Mouse (Mus musculus): ENCODE results near the gene Fam168a.
A peak's percentile ranks its signal among the peaks of the same experiment; 100 is the strongest.

Gene Fam168a

DNA sequence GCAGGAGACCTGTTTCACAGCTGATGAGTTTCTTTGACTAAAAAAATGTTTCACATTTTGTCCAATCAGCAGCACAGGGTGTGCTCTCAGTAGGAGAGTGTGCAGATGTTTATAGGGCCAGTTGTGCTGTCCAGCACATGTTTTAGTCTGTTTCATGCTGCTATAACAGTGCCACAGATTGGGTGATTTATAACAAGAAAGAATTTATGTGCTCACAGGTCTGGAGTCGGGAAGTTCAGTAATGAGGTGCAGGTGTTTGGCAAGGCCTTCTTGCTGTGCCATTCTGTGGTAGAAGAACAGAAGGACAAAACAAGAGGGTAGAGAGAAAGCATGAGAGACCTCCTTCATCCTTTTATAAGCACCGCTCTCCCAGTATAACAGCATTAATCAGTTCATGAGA lies 78.2 kb downstream of the Fam168a start:
- DNase-seq, result no peak

DNA sequence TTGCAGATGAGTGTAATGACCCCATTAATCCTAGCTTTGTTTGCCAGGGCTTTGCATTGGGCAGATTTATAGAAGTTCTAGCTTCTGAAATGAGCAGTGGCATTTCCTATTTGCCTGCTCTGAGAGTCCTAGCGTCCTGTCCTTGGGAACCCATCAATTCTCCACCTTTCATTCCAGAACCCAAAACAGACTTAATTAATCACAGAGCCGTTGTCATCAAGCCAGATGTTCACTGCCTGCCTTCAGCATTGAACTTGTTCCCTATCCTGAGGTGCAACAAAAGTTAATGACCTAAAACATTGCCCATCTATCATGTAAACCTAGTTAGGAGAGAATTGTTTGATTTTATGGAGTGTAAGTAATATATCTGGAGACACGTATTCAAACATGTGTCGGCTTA lies 79.0 kb downstream of the Fam168a start:
- no peak for DNase-seq

DNA sequence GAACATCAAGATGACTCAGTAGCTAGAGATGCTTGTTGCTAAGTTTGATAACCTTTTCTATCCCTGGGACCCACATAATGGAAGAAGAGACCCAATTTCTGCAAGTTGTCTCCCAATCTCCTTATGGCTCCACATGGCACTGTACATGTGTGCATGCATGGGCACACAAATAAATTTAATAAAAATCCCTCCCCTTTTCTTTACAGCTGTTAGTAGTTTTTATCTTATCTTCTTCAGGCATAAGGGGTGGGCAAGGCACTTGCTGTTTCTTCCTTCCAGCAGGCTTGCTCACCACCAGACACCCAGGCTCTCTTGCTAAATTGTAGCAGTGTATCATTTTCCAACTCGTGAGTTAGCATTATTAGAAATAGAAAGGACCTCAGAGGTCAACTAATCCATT lies 79.6 kb downstream of the Fam168a start:
- DNase-seq, result no peak

DNA sequence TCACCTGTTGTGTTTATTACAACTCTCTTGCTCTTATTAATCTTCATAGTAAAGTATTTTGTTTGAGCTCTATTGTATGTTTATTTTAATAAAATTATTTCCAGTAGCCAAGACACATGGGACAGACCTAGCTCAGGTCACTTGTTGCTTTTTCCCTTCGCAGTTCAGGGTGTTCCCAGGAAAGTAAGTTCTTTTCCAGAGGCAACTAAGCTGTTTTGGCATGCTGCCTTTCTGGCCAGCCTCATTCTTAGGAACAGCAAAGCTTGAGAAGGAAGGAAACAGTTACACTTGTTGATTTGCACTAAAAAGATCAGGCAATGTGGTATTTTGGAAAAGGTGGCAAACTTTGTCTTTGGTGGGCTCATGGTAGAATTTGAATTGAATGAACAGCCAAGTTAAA lies 81.9 kb downstream of the Fam168a start:
- DNase-seq, result no peak

DNA sequence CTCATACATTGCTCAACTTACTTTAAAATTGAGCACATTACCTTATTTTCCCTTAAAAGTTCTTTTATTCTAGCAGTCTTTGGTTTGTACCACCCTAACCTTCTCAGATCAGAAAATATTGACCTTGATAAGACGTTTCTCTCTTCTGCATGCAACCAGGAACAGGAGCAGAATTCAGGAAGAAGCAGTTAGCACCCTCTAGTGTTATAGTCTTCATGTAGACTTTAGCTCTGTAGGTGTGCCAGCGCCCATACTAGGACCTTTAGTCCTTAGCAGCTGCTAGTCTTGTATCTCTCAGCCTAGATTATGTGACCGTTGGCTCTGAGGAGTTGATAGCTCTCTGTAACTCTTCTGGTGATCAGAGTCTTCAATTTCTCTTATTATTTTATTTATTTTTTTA lies 92.4 kb downstream of the Fam168a start:
- DNase-seq, result no peak

DNA sequence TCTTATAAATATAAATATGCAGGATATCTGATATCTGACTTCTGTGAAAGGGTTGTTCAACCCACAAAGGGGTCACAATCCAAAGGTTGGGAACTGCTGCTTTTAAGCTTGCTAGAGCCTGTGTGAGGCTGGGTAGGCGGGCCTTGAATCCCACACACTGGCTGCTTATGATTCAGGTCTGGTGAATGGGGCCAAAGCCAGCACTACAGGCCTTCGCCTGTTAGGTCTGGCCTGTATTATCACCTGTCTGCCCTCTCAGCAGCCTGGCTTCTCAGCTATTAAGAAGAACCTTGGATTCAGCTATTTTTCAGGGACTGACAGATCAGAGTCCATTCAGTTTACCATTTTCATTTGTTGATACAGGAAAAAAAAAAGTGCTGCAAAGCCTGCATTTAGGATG lies 99.0 kb downstream of the Fam168a start:
- no peak for DNase-seq

DNA sequence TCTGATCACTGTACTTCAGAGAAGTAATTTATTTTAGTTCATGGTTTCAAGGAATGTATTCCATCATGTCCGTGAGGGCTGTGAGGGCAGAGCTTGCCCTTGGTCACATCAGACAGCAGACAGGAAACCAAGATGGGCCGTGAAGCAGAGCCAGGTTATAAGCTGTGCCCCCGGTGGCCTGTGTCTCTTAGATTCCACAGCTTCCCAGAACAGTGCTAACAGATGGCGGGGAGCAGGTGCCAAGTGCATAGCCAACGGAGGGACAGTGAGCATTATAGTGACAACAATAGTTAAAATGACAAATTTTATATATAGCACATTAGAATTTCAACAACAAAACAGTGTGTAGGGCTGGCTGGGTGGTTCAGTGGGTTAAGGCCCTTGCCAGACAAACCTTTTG lies 105.5 kb downstream of the Fam168a start:
- DNase-seq, result no peak

DNA sequence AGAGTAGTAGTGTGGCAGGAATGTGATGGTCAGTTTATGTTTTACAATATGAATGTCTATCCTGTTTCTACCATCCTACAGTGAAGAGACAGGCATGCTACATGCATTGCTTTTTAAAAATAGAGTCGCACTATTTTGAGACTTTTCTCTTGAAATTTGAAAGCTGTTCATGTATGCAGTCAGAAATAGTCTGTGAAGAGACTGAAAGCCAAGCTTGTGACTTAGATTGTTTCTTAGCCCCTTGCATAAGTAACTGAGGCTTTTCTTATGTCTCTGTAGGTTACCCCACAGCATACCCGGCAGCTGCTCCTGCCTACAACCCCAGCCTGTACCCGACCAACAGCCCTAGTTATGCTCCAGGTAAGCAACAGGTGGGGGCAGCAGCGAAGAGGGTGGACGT lies 106.2 kb downstream of the Fam168a start:
- DNase-seq, result no peak

DNA sequence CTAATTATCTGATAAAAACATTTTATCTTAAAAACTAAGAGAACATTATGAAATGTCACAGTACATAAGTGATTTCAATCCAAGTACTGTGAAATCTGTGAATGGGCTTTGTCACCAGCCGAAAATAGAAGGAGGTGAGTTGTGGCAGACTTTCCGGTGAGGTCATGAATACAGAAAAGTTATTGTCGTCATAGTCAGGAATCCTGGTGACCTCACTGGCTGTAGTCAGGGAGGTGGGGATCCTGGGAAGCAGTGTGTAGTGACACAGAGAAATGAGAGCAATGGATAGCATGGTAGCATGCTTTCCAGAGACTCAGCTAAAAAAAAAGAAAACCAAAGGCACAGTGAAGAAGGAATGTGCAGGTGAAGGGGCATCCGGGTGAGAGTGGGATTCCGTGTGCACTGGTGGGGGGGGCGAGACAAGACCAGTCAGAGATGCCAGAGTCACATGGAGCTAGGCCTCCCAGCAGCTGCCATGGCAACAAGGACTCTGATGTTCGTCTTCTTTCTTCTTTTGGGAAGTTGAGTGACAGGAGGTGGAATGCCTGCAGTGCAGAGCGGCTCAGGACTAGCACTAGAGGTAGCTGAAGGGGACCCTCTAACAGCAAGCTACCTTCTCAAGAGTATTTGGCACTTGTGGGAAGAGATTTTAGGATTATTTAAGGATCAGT lies 109.6 kb downstream of the Fam168a start:
- no peak for DNase-seq

DNA sequence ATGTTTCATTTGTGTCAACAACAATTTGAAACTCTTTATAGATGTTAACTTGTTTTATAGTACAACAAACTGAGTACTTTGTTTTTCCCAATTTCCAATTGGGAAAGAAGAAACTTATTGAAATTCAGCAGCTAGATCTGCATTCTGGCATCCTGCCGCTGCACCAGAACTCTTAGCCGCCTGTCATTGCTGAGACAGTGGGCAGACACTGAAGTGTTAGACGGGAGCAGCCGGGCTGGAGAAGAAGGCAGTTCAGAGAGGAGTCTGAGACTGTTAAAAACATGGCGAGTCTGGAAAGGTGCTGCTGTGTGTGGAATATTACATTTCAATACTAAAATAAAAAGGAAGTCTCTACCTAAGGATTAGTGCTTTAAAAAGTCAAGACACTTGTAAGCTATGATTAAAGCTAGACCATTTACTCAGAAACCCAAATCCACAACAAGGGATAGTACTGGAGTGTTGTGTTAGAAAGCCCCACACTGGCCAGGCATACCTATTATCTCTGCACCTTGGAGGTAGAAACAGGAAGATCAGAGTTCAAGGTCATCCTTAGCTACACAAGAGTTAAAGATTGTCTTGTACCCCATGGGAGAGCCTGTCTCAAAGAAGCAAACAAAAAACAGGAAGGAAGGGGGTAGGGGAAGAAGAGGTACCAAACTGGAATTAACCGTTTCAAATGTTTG lies 110.5 kb downstream of the Fam168a start:
- no peak for DNase-seq

DNA sequence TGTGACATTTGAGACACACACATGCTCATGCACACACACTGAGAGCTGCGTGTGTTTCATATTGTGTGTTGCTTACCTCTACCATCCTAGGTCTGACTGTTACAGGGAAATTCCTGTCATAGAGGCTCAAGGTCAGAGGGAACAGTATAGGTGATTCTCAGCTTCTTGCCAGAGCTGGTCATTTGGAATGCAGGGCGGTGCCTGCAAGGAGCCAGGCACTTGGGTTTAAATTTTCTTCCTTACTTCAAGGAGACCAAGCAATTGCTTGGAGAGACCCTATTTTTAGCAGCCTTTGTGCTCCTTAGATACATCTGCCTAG lies 111.0 kb downstream of the Fam168a start:
- DNase-seq, result no peak

DNA sequence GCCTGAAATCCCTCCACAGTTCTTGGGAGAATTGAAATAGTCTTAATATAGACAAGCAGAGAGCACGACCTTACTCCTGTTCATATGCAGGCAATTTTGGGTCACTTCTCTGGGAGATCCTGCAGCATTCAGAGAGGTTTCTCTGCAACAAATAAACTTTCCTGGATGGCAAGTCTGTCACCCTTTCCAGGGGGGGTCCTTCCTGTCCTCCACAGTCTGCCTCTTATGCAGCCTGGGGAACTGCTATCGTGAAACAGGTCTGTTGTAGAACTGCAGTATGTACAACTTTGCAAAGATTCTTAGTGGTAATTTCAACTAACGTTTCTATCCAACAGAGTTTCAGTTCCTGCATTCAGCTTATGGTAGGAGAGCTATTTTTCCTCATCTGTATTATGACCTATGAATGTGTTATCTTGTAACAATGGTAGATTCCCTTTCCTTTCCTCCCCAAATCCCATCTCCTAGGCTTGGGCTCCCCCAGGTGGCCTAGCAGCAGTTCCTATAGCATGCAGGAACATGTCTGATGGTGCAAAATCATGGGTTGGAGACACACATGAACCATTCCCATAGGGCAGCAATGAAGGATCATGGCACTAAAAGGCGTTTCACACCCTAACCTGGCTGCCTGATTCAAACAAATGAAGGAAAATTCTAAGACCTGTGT lies 112.1 kb downstream of the Fam168a start:
- DNase-seq, result peak in 1 of 2 experiments; percentile 22

DNA sequence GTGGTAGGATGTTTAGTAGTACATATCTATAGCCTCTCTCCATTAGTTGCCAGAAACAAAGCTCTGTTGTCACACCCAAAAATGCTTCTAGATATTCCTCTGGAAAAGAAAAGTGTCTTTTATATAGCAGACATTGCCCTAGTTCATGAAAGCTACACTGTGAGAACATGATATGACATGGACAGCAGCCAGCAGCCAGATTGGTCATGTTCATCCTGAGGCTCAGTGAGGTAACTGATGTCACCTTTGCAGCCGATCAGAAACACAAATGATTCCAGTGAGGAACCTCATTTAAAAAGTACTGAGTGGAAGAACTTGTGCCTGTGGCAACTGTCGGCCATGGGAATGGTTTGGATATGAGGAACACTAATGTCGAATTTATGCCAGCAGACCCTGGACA lies 118.2 kb downstream of the Fam168a start:
- no peak for DNase-seq

DNA sequence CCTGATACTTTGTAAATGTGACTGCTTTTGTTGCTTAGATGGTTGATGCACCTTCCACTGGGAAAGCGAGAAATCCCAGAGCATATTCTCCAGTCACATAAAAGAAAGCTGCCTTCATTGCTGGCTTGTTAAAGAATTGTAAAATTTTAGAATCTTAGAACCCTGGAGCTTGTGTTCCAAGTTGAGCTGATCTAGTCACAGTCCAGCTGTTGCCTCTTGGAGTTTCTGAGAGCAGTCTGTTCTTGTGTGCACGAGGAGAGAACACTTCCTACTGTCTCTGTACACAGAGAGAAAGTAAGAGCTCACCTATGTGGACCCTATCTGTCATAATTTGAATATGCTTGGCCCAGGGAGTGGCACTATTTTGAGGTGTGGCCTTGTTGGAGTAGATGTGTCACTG lies 122.1 kb downstream of the Fam168a start:
- no peak for DNase-seq

DNA sequence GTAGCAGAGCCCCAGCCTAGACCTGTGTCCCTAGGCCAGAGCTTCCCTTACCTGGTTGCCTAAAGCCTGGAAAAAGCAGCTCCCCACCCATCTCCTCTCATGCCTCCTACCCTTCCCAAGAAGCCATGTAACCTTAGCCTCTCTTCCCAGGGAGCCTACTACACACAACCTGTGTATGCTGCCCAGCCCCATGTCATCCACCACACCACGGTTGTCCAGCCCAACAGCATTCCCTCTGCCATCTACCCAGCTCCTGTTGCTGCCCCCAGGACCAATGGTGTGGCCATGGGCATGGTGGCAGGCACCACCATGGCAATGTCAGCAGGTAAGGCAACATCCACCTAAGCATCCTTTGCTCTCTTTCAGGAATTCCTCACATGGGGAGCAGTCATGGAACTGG lies 127.4 kb downstream of the Fam168a start:
- no peak for DNase-seq

DNA sequence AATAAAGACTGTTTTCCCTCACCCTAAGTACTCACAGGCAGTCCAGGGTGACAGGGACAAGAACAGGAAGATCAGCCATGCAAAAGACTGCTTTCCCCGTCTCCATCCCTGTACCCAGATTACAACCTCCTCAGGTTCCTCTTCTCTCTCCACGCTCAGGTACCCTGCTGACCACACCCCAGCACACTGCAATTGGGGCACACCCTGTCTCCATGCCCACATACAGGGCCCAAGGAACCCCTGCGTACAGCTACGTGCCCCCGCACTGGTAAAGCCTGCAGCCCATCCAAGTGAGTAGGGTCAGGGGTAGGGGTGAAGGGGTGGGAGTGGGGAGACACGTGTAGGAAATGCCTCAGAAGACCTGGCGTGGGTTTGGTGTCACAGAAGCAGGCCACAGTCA lies 128.7 kb downstream of the Fam168a start:
- peak in 1 of 2 experiments; percentile 15 for DNase-seq

DNA sequence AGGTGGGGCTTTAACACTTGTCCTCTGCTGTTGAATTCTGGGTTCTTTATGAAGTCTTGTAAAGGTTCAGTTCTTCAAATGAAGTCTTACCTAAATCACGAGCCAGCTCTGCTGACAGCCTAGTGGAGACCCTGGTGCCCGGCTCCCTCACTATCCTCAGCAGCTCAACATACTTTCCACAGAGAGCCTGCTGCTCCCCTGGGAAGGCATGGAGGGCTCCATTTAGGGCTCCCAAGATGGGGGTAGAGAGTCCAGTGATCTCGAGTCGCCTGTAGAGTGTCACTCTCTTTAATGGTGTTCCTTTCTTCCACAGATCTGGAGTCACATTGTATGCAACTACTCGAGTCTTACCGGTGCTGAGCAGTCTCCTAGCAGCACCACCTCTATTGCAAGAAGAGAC lies 129.3 kb downstream of the Fam168a start:
- no peak for DNase-seq

DNA sequence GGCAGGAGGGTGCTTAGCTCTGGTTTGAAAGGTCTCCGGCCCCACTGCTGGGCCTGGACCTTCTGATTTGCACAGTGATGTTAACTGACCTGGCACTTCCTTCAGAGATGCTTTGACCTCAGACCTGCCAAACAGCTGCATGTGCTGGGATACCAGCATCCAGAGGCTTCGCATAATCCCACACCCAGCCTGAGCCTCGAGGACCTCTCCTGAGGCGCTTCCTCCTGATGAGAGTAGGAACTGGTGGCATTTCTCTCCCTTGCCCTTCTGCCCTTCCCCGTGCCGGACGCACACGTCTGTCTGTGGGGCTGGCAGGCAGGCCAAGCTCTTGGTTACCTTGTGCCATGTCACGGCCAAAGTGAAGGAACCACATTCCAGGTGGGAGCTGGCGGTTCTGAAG lies 130.2 kb downstream of the Fam168a start:
- no peak for DNase-seq

DNA sequence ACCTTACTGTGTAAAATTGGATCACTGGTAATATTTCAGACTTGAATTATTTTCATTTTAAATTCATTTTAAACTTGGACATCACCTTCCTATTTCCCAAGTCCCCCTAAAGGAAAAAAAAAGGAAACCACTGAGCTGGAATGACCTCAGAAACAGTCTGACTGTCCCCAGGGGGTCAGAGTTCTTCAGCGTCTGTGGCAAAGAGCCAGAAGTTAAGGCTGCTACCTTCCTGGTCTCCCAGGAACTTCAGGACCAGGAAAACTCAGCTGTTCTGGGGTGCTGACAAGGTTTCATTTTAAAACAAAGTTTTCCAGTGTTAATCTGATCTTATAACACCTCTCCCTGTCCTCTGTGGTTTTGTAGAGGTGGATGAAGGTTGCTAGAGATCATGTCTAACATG lies 131.3 kb downstream of the Fam168a start:
- DNase-seq, result no peak

DNA sequence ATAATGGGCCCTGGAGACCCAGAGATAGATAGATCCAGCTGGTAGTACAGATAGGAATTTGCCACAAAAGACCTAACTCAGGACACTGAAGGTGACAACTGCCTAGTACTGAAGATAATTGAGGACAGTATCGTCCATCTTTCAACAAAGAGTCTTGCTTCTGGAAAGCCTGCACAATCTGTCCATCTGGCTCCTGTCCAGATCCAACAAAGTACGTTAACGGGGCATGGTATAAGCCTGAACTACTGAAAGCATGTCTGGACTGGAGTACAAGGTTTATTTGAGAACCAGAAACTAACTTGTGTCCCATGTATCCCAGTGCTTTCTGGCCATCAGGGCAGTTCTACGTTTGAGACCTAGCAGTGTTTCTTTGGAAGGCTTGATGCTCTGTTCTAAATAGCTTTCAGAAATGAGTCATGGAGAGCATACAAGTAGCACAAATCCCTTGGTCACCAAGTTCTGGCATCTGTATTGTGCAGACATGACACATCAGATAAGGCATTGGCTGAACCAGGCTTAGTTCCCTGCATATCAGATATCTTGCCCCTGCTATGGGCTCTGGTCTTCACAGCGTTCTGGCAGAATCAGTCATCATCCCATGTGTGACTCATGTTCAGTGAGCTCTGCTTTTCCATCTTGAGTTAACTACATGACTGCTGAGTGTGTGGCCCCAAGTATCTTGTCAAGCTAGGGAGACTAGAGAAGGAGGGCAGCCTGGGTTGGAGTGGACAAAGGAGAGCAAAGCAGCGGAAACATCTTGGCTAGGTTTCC lies 133.4 kb downstream of the Fam168a start:
- no peak for DNase-seq

DNA sequence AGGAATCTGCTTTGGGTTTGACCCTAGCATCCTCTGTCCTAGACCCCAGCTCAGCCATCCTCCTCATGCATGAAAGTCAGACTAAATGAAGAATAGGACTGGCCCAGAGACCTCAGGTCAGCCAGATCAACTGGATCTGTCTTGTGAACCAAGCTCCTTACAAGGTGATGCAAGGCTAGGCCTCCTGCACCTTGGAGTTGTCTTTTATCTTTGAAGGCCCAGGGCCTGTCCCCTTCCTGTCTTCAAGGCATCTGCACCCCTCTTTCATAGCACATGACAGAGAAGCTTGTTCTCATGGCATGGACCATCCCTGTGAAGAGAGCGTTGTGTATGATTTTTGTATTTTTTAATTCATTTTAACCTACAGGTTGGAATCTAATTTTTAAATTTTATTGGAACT lies 134.5 kb downstream of the Fam168a start:
- DNase-seq, result no peak

DNA sequence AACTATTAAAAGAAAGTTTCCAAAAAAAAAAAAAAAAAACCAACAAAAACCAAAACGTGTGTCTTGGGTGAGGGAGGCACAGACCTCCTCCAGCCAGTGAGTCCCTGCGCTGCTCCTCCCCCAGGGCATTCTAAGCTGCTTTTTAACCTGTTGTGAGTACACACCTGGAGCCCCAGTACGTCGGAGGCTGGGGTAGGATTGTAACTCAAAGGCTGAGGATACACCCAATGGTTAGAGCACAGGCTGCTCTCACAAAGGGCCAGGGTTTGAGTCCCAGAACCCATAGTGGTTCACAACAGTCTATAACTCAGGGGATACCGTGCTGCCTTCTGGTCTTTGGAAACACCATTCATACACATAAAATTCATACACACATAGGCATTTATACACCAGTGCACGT lies 135.2 kb downstream of the Fam168a start:
- DNase-seq, result no peak

DNA sequence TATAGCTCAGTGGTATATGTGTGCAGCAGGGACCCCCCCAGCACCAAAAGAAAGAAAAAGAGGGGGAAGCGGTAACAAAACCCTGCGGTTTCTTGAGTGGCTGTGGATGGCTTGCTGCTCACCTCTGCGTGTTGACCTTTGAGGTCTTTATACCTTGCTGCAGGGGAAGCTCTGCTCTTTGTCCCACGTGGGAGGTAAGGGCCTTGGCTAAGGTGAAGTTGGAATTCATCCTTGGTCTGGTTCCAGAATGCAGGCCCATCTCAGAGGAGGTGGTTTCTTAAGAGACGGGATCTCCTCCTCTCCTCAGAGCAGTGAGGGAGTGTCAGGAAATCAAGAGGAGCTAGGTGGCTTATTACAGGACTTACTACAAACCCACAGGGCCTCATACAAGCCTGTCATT lies 135.7 kb downstream of the Fam168a start:
- no peak for DNase-seq

DNA sequence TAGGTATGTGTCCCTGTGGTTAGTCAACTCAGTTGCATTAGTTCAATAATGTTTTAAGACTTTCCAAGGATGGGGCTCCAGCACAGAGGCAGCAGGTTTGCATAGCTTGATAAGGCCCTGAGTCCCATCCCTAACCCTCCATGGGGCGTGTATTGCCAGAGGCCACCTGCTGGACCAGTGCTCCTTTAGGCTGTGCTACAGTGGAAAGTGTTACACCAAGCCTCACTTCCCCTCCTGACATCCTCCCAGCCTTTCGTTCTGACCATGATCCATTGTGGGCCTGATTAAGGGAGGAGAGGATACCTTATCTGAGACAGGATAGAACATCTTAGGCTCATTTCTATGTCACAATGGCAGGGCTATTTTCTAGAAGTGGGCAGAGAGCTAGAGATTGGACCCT lies 137.4 kb downstream of the Fam168a start:
- DNase-seq, result no peak
